Mouse (Mus musculus): Measurements from ENCODE around the gene Guca2a. TPM values are rescaled to one million over a fixed set of nuclear protein-coding genes. Genes with fewer than 3 reads are reported as not detected.

Gene Guca2a
- total and polyA plus RNA-seq, 2 experiments from 2014 or later = 0.42 TPM; not detected in 1

DNA sequence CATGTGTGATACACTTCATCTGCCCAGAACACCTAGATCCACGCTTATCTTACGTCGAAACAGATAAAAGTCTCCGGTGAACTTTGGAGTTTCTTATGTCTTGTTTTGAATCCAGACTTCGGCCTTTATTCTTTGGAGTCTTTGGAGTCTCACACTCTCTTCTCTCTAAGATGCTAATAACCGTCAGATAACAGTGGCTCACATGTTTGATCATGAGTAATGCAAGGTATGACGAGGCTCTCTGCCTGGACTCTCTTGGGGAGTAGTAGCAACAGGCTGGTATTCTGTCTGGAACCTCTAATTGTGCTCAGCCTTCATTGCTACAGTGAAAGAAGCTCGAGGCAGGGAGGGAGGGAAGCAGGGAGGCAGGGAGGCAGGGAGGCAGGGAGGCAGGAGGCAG, 22.5 kb downstream of the Guca2a start:
- ATAC-seq (ENCODE audit: insufficient read depth, low read depth) = no peak
- Histone ChIP-seq H3K4me1 (ENCODE audit: control insufficient read depth, insufficient read depth) (peaks cover 22% of the 10 kb centered on the region), H3K27ac (ENCODE audit: low read depth) (no peak overlapping the region), H3K4me2 (ENCODE audit: low read depth, low read length) (no peak overlapping the region), H3K4me3 (ENCODE audit: low read depth, low read length) (no peak overlapping the region), H3K9ac (replicated peaks; ENCODE audit: low read depth, low read length) (no peak overlapping the region), H3K27me3 (ENCODE audit: control insufficient read depth, insufficient read depth, low read length) (no peaks in the 10 kb centered on the region), H3K9me3 (replicated peaks; ENCODE audit: control insufficient read depth, low read length) (no peaks in the 10 kb centered on the region), H3K36me3 (replicated peaks; ENCODE audit: control insufficient read depth, insufficient read depth, low read length) (no peaks in the 10 kb centered on the region)
- no peak for DNase-seq (ENCODE audit: low spot score)
- WGBS = 80% methylated on average over 8 of the region's 8 CpGs
- TF ChIP-seq EP300 (IDR thresholded peaks at IDR 0.05; ENCODE audit: low read depth) = no peak
- no peak for TF ChIP-seq CTCF (IDR thresholded peaks at IDR 0.05; ENCODE audit: low read depth)

DNA sequence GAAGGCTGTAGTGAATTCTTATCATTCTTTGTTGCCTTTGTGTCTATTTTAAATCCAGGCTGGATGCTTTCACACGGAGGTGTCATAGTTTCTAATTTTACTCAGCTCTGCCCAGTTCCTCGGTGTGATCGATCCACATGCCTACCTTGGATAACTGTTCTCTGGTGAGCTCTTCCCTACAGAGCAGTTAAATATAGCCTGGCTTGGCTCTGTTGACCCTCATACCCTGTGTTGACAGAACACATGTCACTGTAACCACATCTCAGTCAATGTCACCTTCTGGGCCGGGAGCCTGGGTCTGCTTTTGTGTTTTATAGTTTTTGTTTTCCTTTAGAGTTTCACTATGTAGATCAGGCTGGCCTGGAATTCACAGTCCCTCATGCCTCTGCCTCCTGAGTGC, 24.6 kb downstream of the Guca2a start:
- Histone ChIP-seq H3K27ac (ENCODE audit: low read depth) (peak overlapping the region; percentile 86), H3K4me3 (ENCODE audit: low read depth, low read length) (no peak overlapping the region), H3K4me2 (ENCODE audit: low read depth, low read length) (no peak overlapping the region), H3K4me1 (ENCODE audit: control insufficient read depth, insufficient read depth) (peaks cover 33% of the 10 kb centered on the region), H3K27me3 (ENCODE audit: control insufficient read depth, insufficient read depth, low read length) (no peaks in the 10 kb centered on the region), H3K36me3 (replicated peaks; ENCODE audit: control insufficient read depth, insufficient read depth, low read length) (no peaks in the 10 kb centered on the region), H3K9me3 (replicated peaks; ENCODE audit: control insufficient read depth, low read length) (no peaks in the 10 kb centered on the region), H3K9ac (replicated peaks; ENCODE audit: low read depth, low read length) (no peak overlapping the region)
- WGBS = 20% methylated on average over 4 of the region's 4 CpGs
- DNase-seq (ENCODE audit: low spot score) (peak; percentile 75), ATAC-seq (ENCODE audit: insufficient read depth, low read depth) (peak; percentile 88)
- TF ChIP-seq CTCF (IDR thresholded peaks at IDR 0.05; ENCODE audit: low read depth) = no peak
- TF ChIP-seq EP300 (IDR thresholded peaks at IDR 0.05; ENCODE audit: low read depth) = peak; percentile 62; the same call in 1 of the 2 replicates

DNA sequence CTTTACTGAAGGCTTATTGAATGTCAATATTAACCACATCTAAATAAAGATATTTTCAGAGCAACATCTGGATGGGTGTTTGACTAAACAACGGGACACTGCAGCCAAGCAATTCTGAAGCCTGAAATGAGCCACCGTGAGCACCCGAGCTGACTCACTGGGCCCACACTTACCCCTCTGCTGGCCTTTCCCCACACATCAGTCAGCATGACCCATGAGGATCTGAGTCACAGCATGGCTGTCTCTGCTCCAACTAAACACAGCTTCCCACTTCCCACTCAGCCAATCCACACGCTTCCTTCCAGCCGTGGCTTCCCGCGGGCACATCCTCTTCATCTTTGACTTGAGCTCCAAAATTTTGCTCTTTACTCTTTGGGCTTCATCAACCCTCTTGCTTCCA, 25.5 kb downstream of the Guca2a start:
- Histone ChIP-seq H3K27ac (ENCODE audit: low read depth) (peak overlapping the region; percentile 86), H3K9me3 (replicated peaks; ENCODE audit: control insufficient read depth, low read length) (no peaks in the 10 kb centered on the region), H3K4me1 (ENCODE audit: control insufficient read depth, insufficient read depth) (peaks cover 33% of the 10 kb centered on the region), H3K9ac (replicated peaks; ENCODE audit: low read depth, low read length) (no peak overlapping the region), H3K4me3 (ENCODE audit: low read depth, low read length) (no peak overlapping the region), H3K4me2 (ENCODE audit: low read depth, low read length) (no peak overlapping the region), H3K27me3 (ENCODE audit: control insufficient read depth, insufficient read depth, low read length) (no peaks in the 10 kb centered on the region), H3K36me3 (replicated peaks; ENCODE audit: control insufficient read depth, insufficient read depth, low read length) (no peaks in the 10 kb centered on the region)
- TF ChIP-seq EP300 (IDR thresholded peaks at IDR 0.05; ENCODE audit: low read depth) (no peak), CTCF (IDR thresholded peaks at IDR 0.05; ENCODE audit: low read depth) (no peak)
- no peak for ATAC-seq (ENCODE audit: insufficient read depth, low read depth)
- no peak for DNase-seq (ENCODE audit: low spot score)
- 63% methylated on average over 7 of the region's 7 CpGs for WGBS

DNA sequence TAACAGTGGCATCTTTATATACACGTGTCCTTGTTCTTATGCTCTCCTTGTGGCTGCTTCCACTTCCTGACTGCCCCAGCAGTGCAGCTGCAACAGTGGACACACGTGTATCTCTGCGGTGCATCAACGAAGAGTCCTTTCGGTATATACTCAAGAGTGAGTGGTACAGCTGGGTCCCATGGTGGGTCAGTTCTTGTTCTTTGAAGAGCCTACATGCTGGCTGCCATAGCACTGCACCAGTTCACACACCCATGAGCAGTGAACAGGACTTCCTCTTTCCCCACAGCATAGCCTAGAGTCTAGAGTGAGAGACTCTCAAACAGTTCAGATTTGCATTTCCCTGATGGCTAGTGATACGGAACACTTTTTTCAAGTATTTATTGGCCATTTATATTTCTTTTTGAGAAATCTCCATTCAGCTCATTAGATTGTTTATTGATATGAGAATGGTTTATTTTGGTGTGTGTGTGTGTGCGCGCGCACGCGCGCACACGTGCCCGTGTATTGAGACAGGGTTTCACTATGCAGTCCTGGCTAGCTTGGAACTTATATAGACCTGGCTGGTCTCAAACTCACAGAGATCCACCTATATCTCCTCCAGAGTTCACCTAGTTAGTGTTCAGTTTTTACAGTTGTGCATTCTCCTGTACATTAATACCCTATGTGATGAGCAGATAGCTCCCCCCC, 26.0 kb downstream of the Guca2a start:
- H3K4me1 ChIP-seq (ENCODE audit: control insufficient read depth, insufficient read depth) = peaks cover 33% of the 10 kb centered on the region
- no peak overlapping the region for H3K27ac ChIP-seq (ENCODE audit: low read depth)
- WGBS = 91% methylated on average over 14 of the region's 14 CpGs
- no peaks in the 10 kb centered on the region for H3K27me3 ChIP-seq (ENCODE audit: control insufficient read depth, insufficient read depth, low read length)
- no peak overlapping the region for H3K4me3 ChIP-seq (ENCODE audit: low read depth, low read length)
- no peak overlapping the region for H3K9ac ChIP-seq (replicated peaks; ENCODE audit: low read depth, low read length)
- H3K9me3 ChIP-seq (replicated peaks; ENCODE audit: control insufficient read depth, low read length) = no peaks in the 10 kb centered on the region
- TF ChIP-seq CTCF (IDR thresholded peaks at IDR 0.05; ENCODE audit: low read depth) (no peak), EP300 (IDR thresholded peaks at IDR 0.05; ENCODE audit: low read depth) (no peak)
- DNase-seq (ENCODE audit: low spot score) (no peak), ATAC-seq (ENCODE audit: insufficient read depth, low read depth) (no peak)
- H3K36me3 ChIP-seq (replicated peaks; ENCODE audit: control insufficient read depth, insufficient read depth, low read length) = no peaks in the 10 kb centered on the region
- no peak overlapping the region for H3K4me2 ChIP-seq (ENCODE audit: low read depth, low read length)

DNA sequence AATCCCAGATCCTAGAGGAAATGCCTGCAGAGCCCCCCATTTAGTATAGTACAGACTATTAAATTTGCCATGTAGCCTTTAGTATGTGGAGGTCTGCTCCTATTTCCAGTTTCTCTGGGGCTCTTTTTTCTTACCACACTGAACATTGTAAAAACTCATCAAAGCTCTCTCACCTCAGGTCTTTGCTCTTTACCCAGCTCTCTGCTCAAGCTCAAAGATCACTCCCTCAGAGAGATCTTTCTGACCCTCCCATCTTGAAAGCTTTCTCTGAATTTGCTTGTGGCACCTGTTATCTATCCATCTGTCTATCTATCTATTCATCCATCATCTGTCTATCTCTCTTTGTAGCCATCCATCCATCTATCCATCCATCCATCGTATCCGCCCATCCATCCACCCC, 27.7 kb downstream of the Guca2a start:
- no peak for ATAC-seq (ENCODE audit: insufficient read depth, low read depth)
- no peak for DNase-seq (ENCODE audit: low spot score)
- no peak overlapping the region for H3K4me2 ChIP-seq (ENCODE audit: low read depth, low read length)
- H3K9ac ChIP-seq (replicated peaks; ENCODE audit: low read depth, low read length) = no peak overlapping the region
- WGBS = 97% methylated on average over 2 of the region's 2 CpGs
- H3K36me3 ChIP-seq (replicated peaks; ENCODE audit: control insufficient read depth, insufficient read depth, low read length) = no peaks in the 10 kb centered on the region
- no peaks in the 10 kb centered on the region for H3K9me3 ChIP-seq (replicated peaks; ENCODE audit: control insufficient read depth, low read length)
- TF ChIP-seq CTCF (IDR thresholded peaks at IDR 0.05; ENCODE audit: low read depth) = no peak
- H3K4me1 ChIP-seq (ENCODE audit: control insufficient read depth, insufficient read depth) = peaks cover 33% of the 10 kb centered on the region
- H3K4me3 ChIP-seq (ENCODE audit: low read depth, low read length) = no peak overlapping the region
- no peaks in the 10 kb centered on the region for H3K27me3 ChIP-seq (ENCODE audit: control insufficient read depth, insufficient read depth, low read length)
- H3K27ac ChIP-seq (ENCODE audit: low read depth) = no peak overlapping the region

DNA sequence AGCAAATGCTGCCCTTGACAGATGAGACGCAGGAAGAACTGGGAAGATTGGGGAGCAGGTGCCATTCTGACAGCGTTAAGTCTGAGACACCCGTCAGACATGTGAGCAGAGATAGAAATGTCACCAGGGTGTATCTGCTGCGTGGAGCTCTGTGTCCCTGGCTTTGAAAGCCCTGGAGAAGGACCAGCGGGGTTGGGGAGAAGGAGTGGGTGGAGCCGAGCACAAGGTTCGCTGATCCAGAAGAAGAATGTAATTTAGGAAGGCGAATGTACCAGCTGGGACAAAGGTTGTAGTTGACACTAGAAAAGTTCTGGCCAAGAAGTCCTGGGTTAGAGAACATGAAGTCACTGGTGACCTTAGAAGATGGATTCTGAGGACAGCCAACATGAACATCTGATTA, 28.6 kb downstream of the Guca2a start:
- H3K4me1 ChIP-seq (ENCODE audit: control insufficient read depth, insufficient read depth) = peaks cover 31% of the 10 kb centered on the region
- H3K9ac ChIP-seq (replicated peaks; ENCODE audit: low read depth, low read length) = no peak overlapping the region
- no peaks in the 10 kb centered on the region for H3K36me3 ChIP-seq (replicated peaks; ENCODE audit: control insufficient read depth, insufficient read depth, low read length)
- H3K27me3 ChIP-seq (ENCODE audit: control insufficient read depth, insufficient read depth, low read length) = no peaks in the 10 kb centered on the region
- H3K4me3 ChIP-seq (ENCODE audit: low read depth, low read length) = no peak overlapping the region
- DNase-seq (ENCODE audit: low spot score) = no peak
- no peaks in the 10 kb centered on the region for H3K9me3 ChIP-seq (replicated peaks; ENCODE audit: control insufficient read depth, low read length)
- WGBS = 19% methylated on average over 8 of the region's 8 CpGs
- TF ChIP-seq CTCF (IDR thresholded peaks at IDR 0.05; ENCODE audit: low read depth) (no peak), EP300 (IDR thresholded peaks at IDR 0.05; ENCODE audit: low read depth) (no peak)
- no peak overlapping the region for H3K4me2 ChIP-seq (ENCODE audit: low read depth, low read length)
- peak overlapping the region; percentile 66 for H3K27ac ChIP-seq (ENCODE audit: low read depth)
- ATAC-seq (ENCODE audit: insufficient read depth, low read depth) = no peak
